Mouse (Mus musculus): Measurements from ENCODE around the gene Rnase12.

Gene Rnase12

DNA sequence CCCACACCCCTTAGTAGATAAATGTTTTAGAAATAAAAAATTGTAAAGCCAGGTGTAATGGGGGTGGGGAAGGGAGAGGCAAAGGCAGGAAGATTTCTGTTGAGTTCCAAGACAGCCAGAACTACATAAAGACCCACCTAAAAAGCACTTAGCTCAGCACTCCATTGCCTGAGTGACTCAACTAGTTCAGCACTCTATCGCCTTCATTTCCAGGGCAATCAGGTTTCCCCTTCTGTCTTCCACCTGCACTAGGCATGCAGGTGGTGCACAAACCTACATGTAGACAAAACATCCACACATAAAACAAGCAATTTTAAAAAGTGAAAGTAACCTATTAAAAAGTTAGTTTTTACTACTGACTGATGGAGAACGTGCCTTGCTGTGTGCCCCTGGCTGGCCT, 27.6 kb upstream of the Rnase12 start:
- DNase-seq (ENCODE audit: low spot score in 2 of 2) = no peak

GRCm38 (mm10) chr14:51083805-51084204, 26.3 kb upstream of the Rnase12 start:
- DNase-seq (ENCODE audit: low spot score in 2 of 2) = no peak

- peak; percentile 70 to 81 for DNase-seq (ENCODE audit: low spot score in 2 of 2)
Measured at GRCm38 (mm10) chr14:51082599-51083581, 25.4 kb upstream of the Rnase12 start.

DNA sequence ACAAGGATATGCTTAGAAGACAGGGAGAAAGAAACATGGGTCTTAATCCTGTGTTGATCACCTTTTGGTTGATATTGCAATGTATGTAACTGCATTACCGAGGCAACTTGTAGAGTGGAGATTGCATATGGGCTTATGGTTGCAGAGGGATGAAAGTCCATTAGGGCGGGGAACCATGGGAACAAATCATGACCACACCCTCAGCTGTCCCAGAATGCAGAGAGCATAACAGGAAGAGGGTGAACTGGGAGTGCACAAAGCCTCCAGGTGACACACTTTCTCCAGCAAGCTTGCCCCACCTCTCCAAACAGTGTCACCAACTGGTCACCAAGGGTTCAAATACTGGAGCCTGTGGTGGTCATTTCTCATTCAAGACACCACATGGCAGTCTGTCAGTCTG, 23.6 kb upstream of the Rnase12 start:
- no peak for DNase-seq (ENCODE audit: low spot score in 2 of 2)

GRCm38 (mm10) chr14:51079180-51079579, 21.7 kb upstream of the Rnase12 start:
- DNase-seq (ENCODE audit: low spot score in 2 of 2) = no peak

DNA sequence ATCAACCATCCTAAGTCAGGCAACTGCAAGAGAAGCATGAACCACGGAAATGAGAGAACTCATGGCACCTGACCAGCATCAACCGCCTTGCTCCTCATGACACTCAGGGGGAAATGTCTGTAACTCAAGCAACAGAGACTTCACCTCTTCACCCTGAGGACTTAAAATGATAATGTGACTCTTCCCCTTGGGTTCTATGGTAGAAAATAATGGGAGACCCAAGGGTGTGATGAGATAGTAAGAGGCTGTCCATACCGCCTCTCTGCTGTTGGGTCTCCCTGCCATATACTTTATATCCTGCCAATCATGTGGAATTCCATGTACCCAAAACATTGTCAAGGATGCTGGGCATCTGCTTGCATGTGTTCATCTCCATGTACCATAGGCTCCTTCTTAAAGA, 16.9 kb upstream of the Rnase12 start, which contains the start of gene Olfr750:
Olfr750 (minus strand) TSS at position 101 of the 400 bp plus-strand sequence.
- DNase-seq (ENCODE audit: low spot score in 2 of 2) = no peak

GRCm38 (mm10) chr14:51069617-51070016, 12.2 kb upstream of the Rnase12 start:
- no peak for DNase-seq (ENCODE audit: low spot score in 2 of 2)

GRCm38 (mm10) chr14:51068956-51069355, 11.5 kb upstream of the Rnase12 start:
- no peak for DNase-seq (ENCODE audit: low spot score in 2 of 2)

- DNase-seq (ENCODE audit: low spot score in 2 of 2) = no peak
Measured at GRCm38 (mm10) chr14:51060761-51061160, 3.3 kb upstream of the Rnase12 start.

DNA sequence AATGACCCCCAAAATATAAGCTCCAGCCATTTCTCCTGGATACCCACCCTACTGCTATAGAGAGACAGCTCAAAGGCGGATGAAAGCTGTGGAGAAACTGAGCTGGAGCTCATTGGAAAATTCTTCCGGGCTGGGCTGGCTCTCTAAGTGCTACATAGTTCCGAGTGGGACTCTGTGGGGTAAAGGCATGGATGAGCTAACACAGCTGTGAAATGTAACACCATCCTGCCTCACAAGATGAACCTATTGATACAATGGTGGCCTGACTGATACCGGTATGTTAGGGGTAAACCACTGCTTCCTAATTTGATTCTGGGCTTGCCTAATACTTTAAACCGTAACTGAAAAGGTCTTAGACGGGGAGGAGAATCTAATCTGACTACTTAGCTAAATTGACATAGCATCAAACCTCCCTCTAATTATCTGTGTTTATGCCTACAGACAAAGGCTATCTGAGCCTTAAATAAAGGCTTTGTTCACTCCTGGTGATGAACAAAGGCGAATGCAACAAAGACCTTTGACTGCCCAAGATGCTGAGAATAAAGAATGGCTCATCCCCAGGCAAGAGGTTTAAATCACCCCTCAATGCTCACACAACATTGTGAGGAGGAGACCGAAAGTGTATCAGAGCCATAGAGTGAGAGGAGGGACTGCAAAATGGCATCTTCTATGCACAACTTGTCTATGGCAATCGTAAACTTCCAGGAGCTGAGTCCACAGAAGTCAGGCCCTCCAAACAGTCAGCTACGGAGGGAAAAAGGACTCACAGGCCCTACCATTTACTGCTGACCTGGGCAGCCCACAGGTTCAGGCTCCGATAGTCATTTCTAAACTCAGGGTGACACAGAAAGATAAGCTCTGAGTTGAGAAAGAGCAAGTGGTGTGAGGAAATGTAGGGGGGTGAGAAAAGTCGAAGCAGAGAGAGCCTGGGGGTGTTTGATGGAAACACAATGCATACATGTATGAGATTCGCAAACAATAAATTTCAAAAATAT, 2.9 kb downstream of the Rnase12 start:
- no peak for DNase-seq (ENCODE audit: low spot score in 2 of 2)

GRCm38 (mm10) chr14:51053176-51053575, 4.3 kb downstream of the Rnase12 start:
- no peak for DNase-seq (ENCODE audit: low spot score in 2 of 2)

DNA sequence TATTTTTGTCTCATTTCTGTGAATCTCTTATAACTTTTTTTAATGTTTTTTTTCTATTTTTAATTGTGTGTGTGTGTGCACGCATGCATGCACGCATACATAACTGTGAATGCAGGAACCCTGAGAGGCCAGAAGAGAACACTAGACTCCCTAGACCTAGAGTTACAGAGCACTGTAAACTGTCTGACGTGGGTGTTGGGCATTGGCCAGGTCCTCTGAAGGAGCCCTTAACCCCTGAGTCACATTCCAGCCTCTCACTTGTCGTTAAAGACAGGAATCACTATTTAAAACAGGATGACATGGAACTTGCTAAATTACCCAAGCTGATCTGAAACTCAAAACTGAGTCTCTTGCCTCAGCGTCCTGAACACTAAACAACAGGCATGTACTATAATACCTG, 5.5 kb downstream of the Rnase12 start:
- DNase-seq (ENCODE audit: low spot score in 2 of 2) = no peak

- DNase-seq (ENCODE audit: low spot score in 2 of 2) = no peak
Measured at GRCm38 (mm10) chr14:51050063-51050462, 7.4 kb downstream of the Rnase12 start, which contains the start of gene Rnase11. TSS of gene Rnase11 (minus strand) at chr14:51050163.

GRCm38 (mm10) chr14:51047846-51048245, 9.6 kb downstream of the Rnase12 start:
- DNase-seq (ENCODE audit: low spot score in 2 of 2) = no peak

DNA sequence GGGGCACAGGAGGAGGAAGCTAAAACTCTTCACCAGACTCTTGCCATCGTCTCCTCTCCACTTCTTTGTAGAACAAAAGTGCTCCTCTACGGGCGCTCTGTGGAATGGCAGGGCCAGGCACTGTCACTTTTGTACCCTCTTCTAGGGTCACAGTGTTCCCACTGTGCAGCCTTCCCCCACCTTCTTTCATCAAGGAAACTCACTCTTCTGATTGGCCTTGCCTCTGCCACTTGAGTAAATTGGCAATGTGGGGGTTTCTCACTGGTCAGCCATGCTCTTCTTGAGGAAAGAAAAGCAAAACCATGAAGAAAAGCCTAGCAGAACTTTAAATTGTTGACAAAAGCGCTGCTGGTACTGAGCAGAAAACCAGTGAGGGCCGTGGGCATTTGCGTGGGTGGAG, 15.7 kb downstream of the Rnase12 start, which contains the start of gene Rnase9:
Rnase9 (minus strand) TSS at position 101 of the 400 bp plus-strand sequence.
- DNase-seq (ENCODE audit: low spot score in 2 of 2) = no peak

DNA sequence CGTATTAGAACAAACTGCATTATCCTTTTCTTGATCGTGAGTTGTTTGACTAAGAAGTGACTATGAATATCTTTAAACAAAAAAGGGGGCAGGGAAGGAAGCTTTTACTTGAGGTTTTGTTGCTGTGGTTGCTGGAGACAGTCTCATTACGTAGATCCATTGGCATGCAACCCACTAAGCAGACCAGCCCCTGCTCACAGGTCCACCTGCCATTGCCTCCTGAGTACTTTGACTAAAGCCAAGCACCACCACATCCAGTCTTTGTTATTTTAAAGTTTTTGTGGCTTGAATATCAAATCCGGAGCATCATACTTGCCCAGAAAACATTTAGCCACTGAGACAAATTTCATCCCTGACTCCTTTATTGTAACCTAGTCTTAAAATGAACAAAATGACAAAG, 21.2 kb downstream of the Rnase12 start:
- DNase-seq (ENCODE audit: low spot score in 2 of 2) = no peak

DNA sequence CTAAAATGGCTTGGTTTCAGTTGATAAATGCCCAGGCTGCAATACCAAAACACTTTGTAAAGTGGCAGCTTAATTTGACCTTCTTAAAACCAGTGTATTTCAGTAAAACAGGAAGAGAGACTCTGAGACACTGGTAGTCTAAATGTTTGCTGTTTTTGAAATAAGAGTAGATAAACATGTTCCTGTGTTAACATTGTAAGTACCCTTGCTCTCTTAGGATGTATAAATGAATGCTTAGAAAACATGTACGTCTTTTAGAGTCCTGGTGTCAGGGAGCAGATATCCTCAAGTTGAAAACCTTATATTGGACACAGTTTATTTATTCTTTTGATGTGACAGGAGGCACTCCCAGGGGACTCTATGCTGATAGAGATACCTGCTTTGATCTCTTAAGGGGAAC, 22.3 kb downstream of the Rnase12 start:
- DNase-seq (ENCODE audit: low spot score in 2 of 2) = no peak

GRCm38 (mm10) chr14:51027387-51028155, 29.9 kb downstream of the Rnase12 start:
- DNase-seq (ENCODE audit: low spot score in 2 of 2) = no peak

GRCm38 (mm10) chr14:51026391-51027133, 30.9 kb downstream of the Rnase12 start:
- peak; percentile 21 to 66 for DNase-seq (ENCODE audit: low spot score in 2 of 2)

GRCm38 (mm10) chr14:51024820-51025219, 32.6 kb downstream of the Rnase12 start:
- DNase-seq (ENCODE audit: low spot score in 2 of 2) = no peak
